Mouse (Mus musculus) E14TG2a.4 (cell line): ENCODE measurements around the gene Gm1123.

Source experiments
- CTCF ChIP-seq: conservative IDR thresholded peaks from 2 replicates; pipeline ENCODE4 v1.5.1; 2014; ENCODE audit warnings: low read length
- NANOG ChIP-seq: IDR thresholded peaks from 2 replicates; pipeline ENCODE4 v1.6.1; 2014; ENCODE audit warnings: borderline replicate concordance, low read length, mixed read lengths

DNA sequence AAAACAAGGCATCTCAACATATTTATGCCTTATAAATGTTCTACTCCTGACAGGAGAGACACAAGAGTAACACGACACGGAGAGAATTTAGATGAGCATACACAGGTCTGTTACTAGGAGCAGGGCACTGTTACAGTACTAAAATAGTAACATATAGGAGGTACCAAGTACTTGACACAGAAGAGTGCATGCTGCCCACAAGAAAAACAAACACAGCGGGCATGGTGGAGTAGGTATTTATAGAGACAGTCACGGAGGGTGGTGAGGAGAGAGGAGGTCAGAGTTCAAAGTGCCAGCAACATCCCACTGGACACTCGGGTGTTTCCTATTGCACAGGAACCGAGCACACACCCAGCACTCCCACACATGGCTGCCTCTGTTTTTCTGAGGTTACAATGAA lies 14.2 kb upstream of the Gm1123 start:
- TF ChIP-seq CTCF, result no peak
- no peak for TF ChIP-seq NANOG
